Mouse (Mus musculus) hindbrain, postnatal 0 days (tissue): Measurements from ENCODE around the gene Zdhhc14. TPM values are rescaled to one million over a fixed set of nuclear protein-coding genes. Genes with fewer than 3 reads are reported as not detected.

Experiments
- ATAC-seq: fragments of 200-750 bp; cut with Nextera tagmentation; 2 replicates; pipeline ENCODE4 v1.8.0; 2017; ENCODE audit warnings: mild to moderate bottlenecking, moderate TSS enrichment, moderate library complexity
- DNase-seq: peaks from one replicate; pipeline ENCODE4 v3.0.0-alpha.2; 2015; ENCODE audit warnings: low spot score
- H3K27ac ChIP-seq: fragments of 300-500 bp; sonication (generic); 2 replicates; pipeline ENCODE4 v1.5.1; 2014; ENCODE audit warnings: mild to moderate bottlenecking
- H3K27me3 ChIP-seq: fragments of 300-500 bp; sonication (generic); 2 replicates; pipeline ENCODE4 v1.6.1; 2014; ENCODE audit warnings: low read length, mixed read lengths; ENCODE audit not compliant: insufficient read depth
- H3K36me3 ChIP-seq: fragments of 300-500 bp; sonication (generic); 2 replicates; pipeline ENCODE4 v1.6.1; 2014; ENCODE audit warnings: low read length, mixed read lengths; ENCODE audit not compliant: insufficient read depth
- H3K4me1 ChIP-seq: fragments of 300-500 bp; sonication (generic); 2 replicates; pipeline ENCODE4 v1.6.1; 2014; ENCODE audit warnings: antibody characterized with exemption, low read length, mixed read lengths; ENCODE audit not compliant: insufficient read depth
- H3K4me2 ChIP-seq: fragments of 300-500 bp; sonication (generic); 2 replicates; pipeline ENCODE4 v1.6.1; 2014; ENCODE audit warnings: low read depth, mild to moderate bottlenecking, low read length, moderate library complexity, mixed read lengths
- H3K4me3 ChIP-seq: fragments of 300-500 bp; sonication (generic); 2 replicates; pipeline ENCODE4 v1.5.1; 2014; ENCODE audit warnings: low read length
- H3K9ac ChIP-seq: fragments of 300-500 bp; sonication (generic); replicated peaks from 2 replicates; pipeline ENCODE4 v1.6.1; 2014; ENCODE audit warnings: mild to moderate bottlenecking, low read length, moderate library complexity, mixed read lengths
- H3K9me3 ChIP-seq: fragments of 300-500 bp; sonication (generic); 2 replicates; pipeline ENCODE4 v1.6.1; 2016; ENCODE audit warnings: low read length, mixed read lengths
- CTCF ChIP-seq: IDR thresholded peaks from 2 replicates; pipeline ENCODE4 v1.5.1; 2016; ENCODE audit warnings: antibody characterized with exemption, control low read depth, low read depth
- WGBS: fragments of 180-500 bp; shearing (Covaris S2); extraction: QIAGEN DNeasy Blood & Tissue Kit; methylation state at CpG from one replicate; pipeline ENCODE4 v1.1.7; 2014; 5-methylcytosine and 5-hydroxymethylcytosine counted together
- polyA plus RNA-seq: library from polyadenylated mRNA; unstranded; fragments of >200 nt; fragmentation: Nextera tagmentation; extraction: Ambion mirVana; gene quantifications from 2 replicates; pipeline ENCODE4 v1.2.1, GENCODE M21; 2015
- total RNA-seq: library from RNA; depleted of rRNA; stranded (reverse); fragments of >200 nt; gene quantifications from 2 replicates; pipeline ENCODE4 v1.2.3, GENCODE M21; 2014

Zdhhc14 gene
- total and polyA plus RNA-seq, 2 experiments from 2014 or later: 9.7 to 20.5 TPM

- no peak overlapping the region for H3K27ac ChIP-seq
- WGBS: 51% methylated on average over 3 of the region's 3 CpGs
- DNase-seq: no peak
- H3K4me1 ChIP-seq: no peaks in the 10 kb centered on the region
- no peaks in the 10 kb centered on the region for H3K36me3 ChIP-seq
- H3K9ac ChIP-seq: no peak overlapping the region
- no peaks in the 10 kb centered on the region for H3K9me3 ChIP-seq
- H3K27me3 ChIP-seq: no peaks in the 10 kb centered on the region
- H3K4me2 ChIP-seq: no peak overlapping the region
- no peak overlapping the region for H3K4me3 ChIP-seq
- no peak for TF ChIP-seq CTCF
- ATAC-seq: no peak
These were observed 20.1 kb upstream of the Zdhhc14 start for GRCm38 (mm10) chr17:5472268-5472667.

GRCm38 (mm10) chr17:5475960-5476725 lies 16.2 kb upstream of the Zdhhc14 start:
- DNase-seq: peak; percentile 32
- Histone ChIP-seq H3K9me3 (no peaks in the 10 kb centered on the region), H3K4me2 (no peak overlapping the region), H3K27ac (no peak overlapping the region), H3K4me3 (no peak overlapping the region), H3K9ac (no peak overlapping the region), H3K36me3 (no peaks in the 10 kb centered on the region), H3K4me1 (no peaks in the 10 kb centered on the region), H3K27me3 (no peaks in the 10 kb centered on the region)
- no peak for ATAC-seq
- 68% methylated on average over 14 of the region's 14 CpGs for WGBS
- TF ChIP-seq CTCF: no peak

- DNase-seq: no peak
- Histone ChIP-seq H3K9ac (no peak overlapping the region), H3K27me3 (no peaks in the 10 kb centered on the region), H3K4me1 (no peaks in the 10 kb centered on the region), H3K9me3 (no peaks in the 10 kb centered on the region), H3K36me3 (no peaks in the 10 kb centered on the region), H3K27ac (no peak overlapping the region), H3K4me2 (no peak overlapping the region), H3K4me3 (no peak overlapping the region)
- TF ChIP-seq CTCF: no peak
- WGBS: 73% methylated on average over 4 of the region's 4 CpGs
- no peak for ATAC-seq
These were observed 8.9 kb upstream of the Zdhhc14 start for GRCm38 (mm10) chr17:5483456-5483855.

GRCm38 (mm10) chr17:5484663-5485062 lies 7.7 kb upstream of the Zdhhc14 start:
- ATAC-seq (no peak), DNase-seq (no peak)
- Histone ChIP-seq H3K9me3 (no peaks in the 10 kb centered on the region), H3K9ac (no peak overlapping the region), H3K36me3 (no peaks in the 10 kb centered on the region), H3K27ac (no peak overlapping the region), H3K4me2 (no peak overlapping the region), H3K27me3 (no peaks in the 10 kb centered on the region), H3K4me3 (no peak overlapping the region), H3K4me1 (no peaks in the 10 kb centered on the region)
- no peak for TF ChIP-seq CTCF
- WGBS: 97% methylated on average over 1 of the region's 1 CpGs

- 62% methylated on average over 9 of the region's 9 CpGs for WGBS
- ATAC-seq (no peak), DNase-seq (peak; percentile 17)
- Histone ChIP-seq H3K4me3 (no peak overlapping the region), H3K4me1 (no peaks in the 10 kb centered on the region), H3K27ac (no peak overlapping the region), H3K27me3 (no peaks in the 10 kb centered on the region), H3K9me3 (no peaks in the 10 kb centered on the region), H3K36me3 (no peaks in the 10 kb centered on the region), H3K9ac (no peak overlapping the region), H3K4me2 (no peak overlapping the region)
- TF ChIP-seq CTCF: no peak
These were observed 4.2 kb upstream of the Zdhhc14 start for GRCm38 (mm10) chr17:5488156-5488555.

- Histone ChIP-seq H3K9ac (no peak overlapping the region), H3K4me2 (no peak overlapping the region), H3K4me3 (no peak overlapping the region), H3K4me1 (peaks cover 6% of the 10 kb centered on the region; the same call in 1 of the 2 replicates), H3K9me3 (no peaks in the 10 kb centered on the region), H3K27me3 (no peaks in the 10 kb centered on the region), H3K27ac (no peak overlapping the region), H3K36me3 (no peaks in the 10 kb centered on the region)
- no peak for TF ChIP-seq CTCF
- 67% methylated on average over 3 of the region's 3 CpGs for WGBS
- ATAC-seq (no peak), DNase-seq (no peak)
These were observed 2.0 kb upstream of the Zdhhc14 start for GRCm38 (mm10) chr17:5490351-5490750.
